Mouse (Mus musculus) C2C12 (cell line): Measurements from ENCODE around the gene Entpd1. TPM values are rescaled to one million over a fixed set of nuclear protein-coding genes. Genes with fewer than 3 reads are reported as not detected.

ENCODE experiments used
- H3K27me3 ChIP-seq: one replicate; pipeline ENCODE4 v1.6.1; 2011; ENCODE audit not compliant: control insufficient read depth, insufficient read depth, insufficient read length
- H3K36me3 ChIP-seq: one replicate; pipeline ENCODE4 v1.6.1; 2011; ENCODE audit not compliant: control insufficient read depth, insufficient read depth
- H3K4me3 ChIP-seq: one replicate; pipeline ENCODE4 v1.5.1; 2011; ENCODE audit warnings: mild to moderate bottlenecking, control low read depth; ENCODE audit not compliant: poor library complexity, insufficient read depth, severe bottlenecking
- H3K79me2 ChIP-seq: one replicate; pipeline ENCODE4 v1.6.1; 2011; ENCODE audit not compliant: control insufficient read depth, insufficient read depth
- H3K79me3 ChIP-seq: one replicate; pipeline ENCODE4 v1.6.1; 2011; ENCODE audit warnings: low read depth, control low read depth
- H3ac ChIP-seq: one replicate; pipeline ENCODE3; 2011; ENCODE audit warnings: low read depth; ENCODE audit not compliant: control insufficient read depth, insufficient read length
- CEBPB ChIP-seq: IDR thresholded peaks from one replicate; pipeline ENCODE4 v1.6.1; 2011; ENCODE audit warnings: low read depth, mild to moderate bottlenecking, control low read depth, moderate library complexity
- CTCF ChIP-seq: IDR thresholded peaks from one replicate; pipeline ENCODE4 v1.5.1; 2011; ENCODE audit not compliant: control insufficient read depth, insufficient read depth, insufficient read length
- FOSL1 ChIP-seq: IDR thresholded peaks from one replicate; pipeline ENCODE4 v1.8.0; 2011; ENCODE audit warnings: mild to moderate bottlenecking, low read length; ENCODE audit not compliant: poor library complexity, insufficient read depth, severe bottlenecking
- MAX ChIP-seq: IDR thresholded peaks from one replicate; pipeline ENCODE4 v1.6.1; 2011; ENCODE audit warnings: mild to moderate bottlenecking, control low read depth
- MYOD1 ChIP-seq: IDR thresholded peaks from one replicate; pipeline ENCODE4 v1.6.1; 2011; ENCODE audit warnings: low read depth; ENCODE audit not compliant: control insufficient read depth, insufficient read length
- MYOG ChIP-seq: IDR thresholded peaks from one replicate; pipeline ENCODE4 v1.6.1; 2011; ENCODE audit not compliant: control insufficient read depth, insufficient read length; ENCODE audit errors: extremely low read depth
- USF1 ChIP-seq: IDR thresholded peaks from one replicate; pipeline ENCODE4 v1.6.1; 2011; ENCODE audit warnings: low read depth, mild to moderate bottlenecking, control low read depth, moderate library complexity
- polyA plus RNA-seq: library from polyadenylated mRNA; unstranded; fragments of >200 nt; fragmentation: generic; extraction: Trizol; gene quantifications from one replicate; pipeline ENCODE4 v1.2.1, GENCODE M21; 2012; ENCODE audit warnings: missing spikeins

Entpd1 gene
- polyA plus RNA-seq, 1 experiment: not detected

GRCm38 (mm10) chr19:40748559-40748958 lies 136.4 kb downstream of the Entpd1 start, which contains the start of gene Cc2d2b:
Cc2d2b (plus strand) TSS chr19:40748753.
- H3K79me3 ChIP-seq: no peaks in the 10 kb centered on the region
- no peaks in the 10 kb centered on the region for H3K79me2 ChIP-seq
- H3K4me3 ChIP-seq: no peak within 1 kb of the TSS
- no peak for TF ChIP-seq CTCF
- TF ChIP-seq MYOG: no peak
- no peak for TF ChIP-seq MYOD1
- TF ChIP-seq FOSL1: no peak
- TF ChIP-seq CEBPB: no peak
- TF ChIP-seq USF1: no peak
- no peak for TF ChIP-seq MAX
- H3K36me3 ChIP-seq: no peaks in the 10 kb centered on the region
- peaks cover 10% of the 10 kb centered on the region for H3K27me3 ChIP-seq
- H3ac ChIP-seq: no peak within 1 kb of the TSS

DNA sequence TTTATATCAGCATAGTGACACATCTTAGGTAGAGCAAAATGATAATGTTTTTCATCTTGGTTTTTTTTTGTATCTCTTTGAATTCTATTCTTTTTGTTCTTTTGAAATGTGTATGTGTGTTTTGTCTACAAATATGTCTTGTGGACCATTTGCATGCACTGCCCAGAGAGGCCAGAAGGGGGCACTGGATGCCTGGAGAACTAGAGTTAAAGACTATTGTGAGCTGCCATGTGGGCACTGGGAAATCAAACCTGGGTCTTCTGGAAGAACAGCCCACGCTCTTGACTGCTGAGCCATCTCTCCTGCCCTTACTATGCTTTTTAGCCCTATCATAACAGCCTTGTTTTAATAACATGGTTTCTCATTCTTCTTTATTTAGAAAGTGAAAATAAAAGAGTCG lies 142.1 kb downstream of the Entpd1 start:
- H3ac ChIP-seq: no peak overlapping the region
- H3K79me2 ChIP-seq: no peaks in the 10 kb centered on the region
- no peaks in the 10 kb centered on the region for H3K79me3 ChIP-seq
- no peak overlapping the region for H3K4me3 ChIP-seq
- no peak for TF ChIP-seq CEBPB
- TF ChIP-seq FOSL1: no peak
- no peak for TF ChIP-seq MYOD1
- TF ChIP-seq MYOG: no peak
- no peak for TF ChIP-seq USF1
- TF ChIP-seq CTCF: no peak
- TF ChIP-seq MAX: no peak
- H3K27me3 ChIP-seq: peaks cover 7% of the 10 kb centered on the region
- no peaks in the 10 kb centered on the region for H3K36me3 ChIP-seq

GRCm38 (mm10) chr19:40760071-40760470 lies 147.9 kb downstream of the Entpd1 start:
- H3K27me3 ChIP-seq: peaks cover 19% of the 10 kb centered on the region
- H3K79me3 ChIP-seq: no peaks in the 10 kb centered on the region
- H3K36me3 ChIP-seq: no peaks in the 10 kb centered on the region
- no peak for TF ChIP-seq CEBPB
- TF ChIP-seq MYOG: no peak
- TF ChIP-seq USF1: no peak
- TF ChIP-seq CTCF: no peak
- H3K79me2 ChIP-seq: no peaks in the 10 kb centered on the region
- no peak overlapping the region for H3K4me3 ChIP-seq
- H3ac ChIP-seq: no peak overlapping the region

GRCm38 (mm10) chr19:40762023-40762759 lies 150.0 kb downstream of the Entpd1 start:
- peaks cover 13% of the 10 kb centered on the region for H3K27me3 ChIP-seq

GRCm38 (mm10) chr19:40767189-40767588 lies 155.0 kb downstream of the Entpd1 start:
- no peaks in the 10 kb centered on the region for H3K36me3 ChIP-seq
- TF ChIP-seq MYOG (no peak), CEBPB (no peak)
- H3ac ChIP-seq: no peak overlapping the region
- H3K4me3 ChIP-seq: no peak overlapping the region
- no peaks in the 10 kb centered on the region for H3K79me2 ChIP-seq
- peaks cover 14% of the 10 kb centered on the region for H3K27me3 ChIP-seq
- no peaks in the 10 kb centered on the region for H3K79me3 ChIP-seq

More at GRCm38 (mm10) chr19:40762023-40762759, 150.0 kb downstream of the Entpd1 start:
- Histone ChIP-seq H3K79me3 (no peaks in the 10 kb centered on the region), H3K4me3 (no peak overlapping the region), H3K36me3 (no peaks in the 10 kb centered on the region), H3ac (no peak overlapping the region), H3K79me2 (no peaks in the 10 kb centered on the region)
- no peak for TF ChIP-seq MYOG
- no peak for TF ChIP-seq CEBPB
- TF ChIP-seq MYOD1: no peak
- TF ChIP-seq USF1: no peak
- TF ChIP-seq MAX: no peak
- TF ChIP-seq CTCF: no peak
- no peak for TF ChIP-seq FOSL1

DNA sequence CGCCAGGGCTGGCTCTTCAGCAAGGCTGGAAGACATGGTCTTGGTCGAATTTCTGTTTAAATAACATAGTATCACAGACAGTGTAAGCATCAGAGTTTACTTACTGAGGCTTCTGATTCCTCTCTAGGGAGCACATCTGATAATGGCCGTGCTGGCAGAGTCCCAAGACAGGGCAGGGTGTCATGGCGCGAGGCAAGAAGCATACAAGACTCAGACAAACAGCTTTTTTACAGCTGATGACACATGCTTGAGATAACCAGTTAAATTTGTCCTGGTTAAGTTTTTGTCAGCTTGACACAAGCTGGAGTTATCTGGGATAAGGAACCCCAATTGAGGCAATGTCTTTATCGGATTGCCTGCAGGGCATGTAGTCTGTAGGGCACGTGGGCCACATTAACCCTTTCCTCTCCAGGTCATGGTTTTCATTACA lies 157.2 kb downstream of the Entpd1 start:
- Histone ChIP-seq H3K4me3 (no peak overlapping the region), H3ac (no peak overlapping the region), H3K79me2 (no peaks in the 10 kb centered on the region), H3K79me3 (no peaks in the 10 kb centered on the region), H3K27me3 (peaks cover 23% of the 10 kb centered on the region), H3K36me3 (no peaks in the 10 kb centered on the region)
- TF ChIP-seq CTCF (no peak), USF1 (no peak), CEBPB (no peak), MYOG (no peak), FOSL1 (no peak), MAX (no peak), MYOD1 (no peak)
